Mouse (Mus musculus): ENCODE results near the gene Rbbp8nl. TPM values are rescaled to one million over a fixed set of nuclear protein-coding genes. Genes with fewer than 3 reads are reported as not detected.

Rbbp8nl gene
- polyA plus RNA-seq, 1 experiment from 2014 or later: not detected

- 88% methylated on average over 2 of the region's 2 CpGs for WGBS
- Histone ChIP-seq H3K9ac (replicated peaks; ENCODE audit: low read depth, low read length) (no peak overlapping the region), H3K36me3 (ENCODE audit: control insufficient read depth, insufficient read depth, low read length) (no peaks in the 10 kb centered on the region), H3K27me3 (ENCODE audit: control insufficient read depth, insufficient read depth, low read length) (no peaks in the 10 kb centered on the region), H3K9me3 (ENCODE audit: control insufficient read depth, low read length) (no peaks in the 10 kb centered on the region), H3K4me3 (ENCODE audit: low read depth, low read length) (no peak overlapping the region), H3K4me2 (ENCODE audit: low read depth, low read length) (no peak overlapping the region), H3K4me1 (ENCODE audit: control insufficient read depth, insufficient read depth, low read length) (no peaks in the 10 kb centered on the region), H3K27ac (ENCODE audit: low read depth, low read length) (no peak overlapping the region)
- ATAC-seq (ENCODE audit: low read depth): no peak
These were observed 10.6 kb upstream of the Rbbp8nl start for GRCm38 (mm10) chr2:180300252-180300651.

- Histone ChIP-seq H3K9me3 (ENCODE audit: control insufficient read depth, low read length) (no peaks in the 10 kb centered on the region), H3K4me3 (ENCODE audit: low read depth, low read length) (no peak overlapping the region), H3K27ac (ENCODE audit: low read depth, low read length) (no peak overlapping the region), H3K27me3 (ENCODE audit: control insufficient read depth, insufficient read depth, low read length) (no peaks in the 10 kb centered on the region), H3K36me3 (ENCODE audit: control insufficient read depth, insufficient read depth, low read length) (no peaks in the 10 kb centered on the region), H3K4me2 (ENCODE audit: low read depth, low read length) (no peak overlapping the region), H3K9ac (replicated peaks; ENCODE audit: low read depth, low read length) (no peak overlapping the region), H3K4me1 (ENCODE audit: control insufficient read depth, insufficient read depth, low read length) (no peaks in the 10 kb centered on the region)
- 75% methylated on average over 8 of the region's 8 CpGs for WGBS
- no peak for ATAC-seq (ENCODE audit: low read depth)
These were observed 3.2 kb upstream of the Rbbp8nl start for GRCm38 (mm10) chr2:180292906-180293305.

GRCm38 (mm10) chr2:180292026-180292425 lies 2.3 kb upstream of the Rbbp8nl start:
- no peaks in the 10 kb centered on the region for H3K9me3 ChIP-seq (ENCODE audit: control insufficient read depth, low read length)
- 80% methylated on average over 4 of the region's 4 CpGs for WGBS
- ATAC-seq (ENCODE audit: low read depth): no peak
- no peaks in the 10 kb centered on the region for H3K4me1 ChIP-seq (ENCODE audit: control insufficient read depth, insufficient read depth, low read length)
- H3K4me2 ChIP-seq (ENCODE audit: low read depth, low read length): no peak overlapping the region
- no peak overlapping the region for H3K9ac ChIP-seq (replicated peaks; ENCODE audit: low read depth, low read length)
- no peak overlapping the region for H3K27ac ChIP-seq (ENCODE audit: low read depth, low read length)
- H3K36me3 ChIP-seq (ENCODE audit: control insufficient read depth, insufficient read depth, low read length): no peaks in the 10 kb centered on the region
- H3K27me3 ChIP-seq (ENCODE audit: control insufficient read depth, insufficient read depth, low read length): no peaks in the 10 kb centered on the region
- H3K4me3 ChIP-seq (ENCODE audit: low read depth, low read length): no peak overlapping the region

GRCm38 (mm10) chr2:180291566-180291965 lies 1.9 kb upstream of the Rbbp8nl start:
- no peak for ATAC-seq (ENCODE audit: low read depth)
- no peak overlapping the region for H3K27ac ChIP-seq (ENCODE audit: low read depth, low read length)
- no peak overlapping the region for H3K4me2 ChIP-seq (ENCODE audit: low read depth, low read length)
- H3K36me3 ChIP-seq (ENCODE audit: control insufficient read depth, insufficient read depth, low read length): no peaks in the 10 kb centered on the region
- no peaks in the 10 kb centered on the region for H3K4me1 ChIP-seq (ENCODE audit: control insufficient read depth, insufficient read depth, low read length)
- no peak overlapping the region for H3K9ac ChIP-seq (replicated peaks; ENCODE audit: low read depth, low read length)
- no peaks in the 10 kb centered on the region for H3K27me3 ChIP-seq (ENCODE audit: control insufficient read depth, insufficient read depth, low read length)
- no peaks in the 10 kb centered on the region for H3K9me3 ChIP-seq (ENCODE audit: control insufficient read depth, low read length)
- no peak overlapping the region for H3K4me3 ChIP-seq (ENCODE audit: low read depth, low read length)
- WGBS: 85% methylated on average over 5 of the region's 5 CpGs

- no peak overlapping the region for H3K4me2 ChIP-seq (ENCODE audit: low read depth, low read length)
- H3K9ac ChIP-seq (replicated peaks; ENCODE audit: low read depth, low read length): no peak overlapping the region
- no peaks in the 10 kb centered on the region for H3K4me1 ChIP-seq (ENCODE audit: control insufficient read depth, insufficient read depth, low read length)
- H3K9me3 ChIP-seq (ENCODE audit: control insufficient read depth, low read length): no peaks in the 10 kb centered on the region
- no peaks in the 10 kb centered on the region for H3K27me3 ChIP-seq (ENCODE audit: control insufficient read depth, insufficient read depth, low read length)
- no peak for ATAC-seq (ENCODE audit: low read depth)
- no peak overlapping the region for H3K27ac ChIP-seq (ENCODE audit: low read depth, low read length)
- H3K36me3 ChIP-seq (ENCODE audit: control insufficient read depth, insufficient read depth, low read length): no peaks in the 10 kb centered on the region
- 71% methylated on average over 6 of the region's 6 CpGs for WGBS
- H3K4me3 ChIP-seq (ENCODE audit: low read depth, low read length): no peak overlapping the region
These were observed 824 bp upstream of the Rbbp8nl start for GRCm38 (mm10) chr2:180290503-180290902.

GRCm38 (mm10) chr2:180288966-180289365 lies 713 bp downstream of the Rbbp8nl start:
- ATAC-seq (ENCODE audit: low read depth): no peak
- no peak overlapping the region for H3K27ac ChIP-seq (ENCODE audit: low read depth, low read length)
- H3K9ac ChIP-seq (replicated peaks; ENCODE audit: low read depth, low read length): no peak overlapping the region
- no peak overlapping the region for H3K4me3 ChIP-seq (ENCODE audit: low read depth, low read length)
- H3K4me1 ChIP-seq (ENCODE audit: control insufficient read depth, insufficient read depth, low read length): no peaks in the 10 kb centered on the region
- H3K27me3 ChIP-seq (ENCODE audit: control insufficient read depth, insufficient read depth, low read length): no peaks in the 10 kb centered on the region
- H3K36me3 ChIP-seq (ENCODE audit: control insufficient read depth, insufficient read depth, low read length): no peaks in the 10 kb centered on the region
- 61% methylated on average over 11 of the region's 11 CpGs for WGBS
- H3K9me3 ChIP-seq (ENCODE audit: control insufficient read depth, low read length): no peaks in the 10 kb centered on the region
- no peak overlapping the region for H3K4me2 ChIP-seq (ENCODE audit: low read depth, low read length)

GRCm38 (mm10) chr2:180279321-180279720 lies 10.4 kb downstream of the Rbbp8nl start:
- Histone ChIP-seq H3K36me3 (ENCODE audit: control insufficient read depth, insufficient read depth, low read length) (no peaks in the 10 kb centered on the region), H3K9ac (replicated peaks; ENCODE audit: low read depth, low read length) (no peak overlapping the region), H3K4me1 (ENCODE audit: control insufficient read depth, insufficient read depth, low read length) (no peaks in the 10 kb centered on the region), H3K4me2 (ENCODE audit: low read depth, low read length) (no peak overlapping the region), H3K9me3 (ENCODE audit: control insufficient read depth, low read length) (no peaks in the 10 kb centered on the region), H3K27ac (ENCODE audit: low read depth, low read length) (no peak overlapping the region), H3K27me3 (ENCODE audit: control insufficient read depth, insufficient read depth, low read length) (no peaks in the 10 kb centered on the region), H3K4me3 (ENCODE audit: low read depth, low read length) (no peak overlapping the region)
- no peak for ATAC-seq (ENCODE audit: low read depth)
- 83% methylated on average over 8 of the region's 8 CpGs for WGBS

- Histone ChIP-seq H3K9me3 (ENCODE audit: control insufficient read depth, low read length) (no peaks in the 10 kb centered on the region), H3K4me1 (ENCODE audit: control insufficient read depth, insufficient read depth, low read length) (no peaks in the 10 kb centered on the region), H3K27me3 (ENCODE audit: control insufficient read depth, insufficient read depth, low read length) (no peaks in the 10 kb centered on the region), H3K36me3 (ENCODE audit: control insufficient read depth, insufficient read depth, low read length) (no peaks in the 10 kb centered on the region), H3K27ac (ENCODE audit: low read depth, low read length) (no peak overlapping the region), H3K4me3 (ENCODE audit: low read depth, low read length) (no peak overlapping the region), H3K4me2 (ENCODE audit: low read depth, low read length) (no peak overlapping the region), H3K9ac (replicated peaks; ENCODE audit: low read depth, low read length) (no peak overlapping the region)
- 80% methylated on average over 8 of the region's 8 CpGs for WGBS
- ATAC-seq (ENCODE audit: low read depth): no peak
These were observed 11.8 kb downstream of the Rbbp8nl start for GRCm38 (mm10) chr2:180277773-180278320.

GRCm38 (mm10) chr2:180276851-180277259 lies 12.8 kb downstream of the Rbbp8nl start:
- Histone ChIP-seq H3K27me3 (ENCODE audit: control insufficient read depth, insufficient read depth, low read length) (no peaks in the 10 kb centered on the region), H3K36me3 (ENCODE audit: control insufficient read depth, insufficient read depth, low read length) (no peaks in the 10 kb centered on the region), H3K9ac (replicated peaks; ENCODE audit: low read depth, low read length) (no peak overlapping the region), H3K4me3 (ENCODE audit: low read depth, low read length) (no peak overlapping the region), H3K9me3 (ENCODE audit: control insufficient read depth, low read length) (no peaks in the 10 kb centered on the region), H3K27ac (ENCODE audit: low read depth, low read length) (no peak overlapping the region), H3K4me2 (ENCODE audit: low read depth, low read length) (no peak overlapping the region), H3K4me1 (ENCODE audit: control insufficient read depth, insufficient read depth, low read length) (peaks cover 8% of the 10 kb centered on the region)
- no peak for ATAC-seq (ENCODE audit: low read depth)
- 78% methylated on average over 8 of the region's 8 CpGs for WGBS

All from neural tube, embryonic 14.5 days (tissue).